Mouse (Mus musculus): Measurements from ENCODE around the gene Nenf. TPM values are rescaled to one million over a fixed set of nuclear protein-coding genes. Genes with fewer than 3 reads are reported as not detected.

Nenf gene
- polyA plus RNA-seq, 1 experiment from 2014 or later: 81.9 TPM

GRCm38 (mm10) chr1:191296445-191296844 lies 21.5 kb downstream of the Nenf start:
- H3K4me3 ChIP-seq: no peak overlapping the region
- no peaks in the 10 kb centered on the region for H3K27me3 ChIP-seq (replicated peaks)
- no peak overlapping the region for H3K27ac ChIP-seq
- no peak for ATAC-seq (ENCODE audit: low FRiP score, low read depth)
- H3K9ac ChIP-seq: no peak overlapping the region
- no peaks in the 10 kb centered on the region for H3K9me3 ChIP-seq
- WGBS: 80% methylated on average over 5 of the region's 5 CpGs
- H3K4me2 ChIP-seq (replicated peaks): no peak overlapping the region
- H3K4me1 ChIP-seq: no peaks in the 10 kb centered on the region
- H3K36me3 ChIP-seq: no peaks in the 10 kb centered on the region

GRCm38 (mm10) chr1:191295784-191296183 lies 22.2 kb downstream of the Nenf start:
- no peak for ATAC-seq (ENCODE audit: low FRiP score, low read depth)
- Histone ChIP-seq H3K36me3 (no peaks in the 10 kb centered on the region), H3K4me2 (replicated peaks) (no peak overlapping the region), H3K9me3 (no peaks in the 10 kb centered on the region), H3K4me1 (no peaks in the 10 kb centered on the region), H3K4me3 (no peak overlapping the region), H3K27ac (no peak overlapping the region), H3K9ac (no peak overlapping the region), H3K27me3 (replicated peaks) (no peaks in the 10 kb centered on the region)
- WGBS: 56% methylated on average over 3 of the region's 3 CpGs

- Histone ChIP-seq H3K4me3 (no peak overlapping the region), H3K9me3 (no peaks in the 10 kb centered on the region), H3K27ac (no peak overlapping the region), H3K4me1 (no peaks in the 10 kb centered on the region), H3K4me2 (replicated peaks) (no peak overlapping the region), H3K27me3 (replicated peaks) (no peaks in the 10 kb centered on the region), H3K36me3 (no peaks in the 10 kb centered on the region), H3K9ac (no peak overlapping the region)
- 68% methylated on average over 9 of the region's 9 CpGs for WGBS
- ATAC-seq (ENCODE audit: low FRiP score, low read depth): no peak
These were observed 23.8 kb downstream of the Nenf start for GRCm38 (mm10) chr1:191293996-191294795.

GRCm38 (mm10) chr1:191293051-191293450 lies 24.9 kb downstream of the Nenf start:
- H3K9me3 ChIP-seq: no peaks in the 10 kb centered on the region
- H3K4me1 ChIP-seq: no peaks in the 10 kb centered on the region
- no peak for ATAC-seq (ENCODE audit: low FRiP score, low read depth)
- 86% methylated on average over 2 of the region's 2 CpGs for WGBS
- H3K4me2 ChIP-seq (replicated peaks): no peak overlapping the region
- H3K27ac ChIP-seq: no peak overlapping the region
- H3K9ac ChIP-seq: no peak overlapping the region
- no peak overlapping the region for H3K4me3 ChIP-seq
- H3K36me3 ChIP-seq: no peaks in the 10 kb centered on the region
- no peaks in the 10 kb centered on the region for H3K27me3 ChIP-seq (replicated peaks)

- Histone ChIP-seq H3K4me3 (no peak overlapping the region), H3K9me3 (no peaks in the 10 kb centered on the region), H3K27ac (no peak overlapping the region), H3K36me3 (no peaks in the 10 kb centered on the region), H3K9ac (no peak overlapping the region), H3K27me3 (replicated peaks) (no peaks in the 10 kb centered on the region), H3K4me1 (no peaks in the 10 kb centered on the region), H3K4me2 (replicated peaks) (no peak overlapping the region)
- WGBS: 79% methylated on average over 5 of the region's 5 CpGs
- ATAC-seq (ENCODE audit: low FRiP score, low read depth): no peak
These were observed 25.6 kb downstream of the Nenf start for GRCm38 (mm10) chr1:191292348-191292747.

- H3K9ac ChIP-seq: no peak overlapping the region
- H3K27ac ChIP-seq: no peak overlapping the region
- H3K4me1 ChIP-seq: no peaks in the 10 kb centered on the region
- WGBS: 41% methylated on average over 8 of the region's 8 CpGs
- no peak overlapping the region for H3K4me2 ChIP-seq (replicated peaks)
- H3K36me3 ChIP-seq: no peaks in the 10 kb centered on the region
- H3K4me3 ChIP-seq: no peak overlapping the region
- no peaks in the 10 kb centered on the region for H3K9me3 ChIP-seq
- no peak for ATAC-seq (ENCODE audit: low FRiP score, low read depth)
- H3K27me3 ChIP-seq (replicated peaks): no peaks in the 10 kb centered on the region
These were observed 29.2 kb downstream of the Nenf start for GRCm38 (mm10) chr1:191288762-191289161.

- no peak overlapping the region for H3K4me3 ChIP-seq
- no peaks in the 10 kb centered on the region for H3K4me1 ChIP-seq
- H3K9ac ChIP-seq: no peak overlapping the region
- H3K4me2 ChIP-seq (replicated peaks): no peak overlapping the region
- no peaks in the 10 kb centered on the region for H3K27me3 ChIP-seq (replicated peaks)
- no peaks in the 10 kb centered on the region for H3K36me3 ChIP-seq
- ATAC-seq (ENCODE audit: low FRiP score, low read depth): no peak
- no peak overlapping the region for H3K27ac ChIP-seq
- no peaks in the 10 kb centered on the region for H3K9me3 ChIP-seq
- 87% methylated on average over 8 of the region's 8 CpGs for WGBS
These were observed 33.5 kb downstream of the Nenf start for GRCm38 (mm10) chr1:191284502-191284901.

- no peaks in the 10 kb centered on the region for H3K36me3 ChIP-seq
- no peaks in the 10 kb centered on the region for H3K4me1 ChIP-seq
- 83% methylated on average over 13 of the region's 13 CpGs for WGBS
These were observed 34.6 kb downstream of the Nenf start for GRCm38 (mm10) chr1:191283110-191284040.

GRCm38 (mm10) chr1:191282319-191282718 lies 35.7 kb downstream of the Nenf start:
- no peak overlapping the region for H3K27ac ChIP-seq
- ATAC-seq (ENCODE audit: low FRiP score, low read depth): no peak
- no peaks in the 10 kb centered on the region for H3K36me3 ChIP-seq
- H3K9me3 ChIP-seq: no peaks in the 10 kb centered on the region
- no peak overlapping the region for H3K9ac ChIP-seq
- H3K4me3 ChIP-seq: no peak overlapping the region
- WGBS: 89% methylated on average over 1 of the region's 1 CpGs
- no peak overlapping the region for H3K4me2 ChIP-seq (replicated peaks)
- H3K27me3 ChIP-seq (replicated peaks): no peaks in the 10 kb centered on the region
- no peaks in the 10 kb centered on the region for H3K4me1 ChIP-seq

More at GRCm38 (mm10) chr1:191283110-191284040, 34.6 kb downstream of the Nenf start:
- Histone ChIP-seq H3K9me3 (no peaks in the 10 kb centered on the region), H3K4me2 (replicated peaks) (no peak overlapping the region), H3K9ac (no peak overlapping the region), H3K27me3 (replicated peaks) (no peaks in the 10 kb centered on the region), H3K27ac (no peak overlapping the region), H3K4me3 (no peak overlapping the region)
- ATAC-seq (ENCODE audit: low FRiP score, low read depth): no peak

- no peaks in the 10 kb centered on the region for H3K9me3 ChIP-seq
- H3K4me2 ChIP-seq (replicated peaks): no peak overlapping the region
- H3K27me3 ChIP-seq (replicated peaks): no peaks in the 10 kb centered on the region
- no peak overlapping the region for H3K27ac ChIP-seq
- no peaks in the 10 kb centered on the region for H3K36me3 ChIP-seq
- H3K9ac ChIP-seq: no peak overlapping the region
- H3K4me3 ChIP-seq: no peak overlapping the region
- 71% methylated on average over 7 of the region's 7 CpGs for WGBS
- no peaks in the 10 kb centered on the region for H3K4me1 ChIP-seq
- no peak for ATAC-seq (ENCODE audit: low FRiP score, low read depth)
These were observed 36.8 kb downstream of the Nenf start for GRCm38 (mm10) chr1:191281171-191281570.

- Histone ChIP-seq H3K4me1 (no peaks in the 10 kb centered on the region), H3K4me3 (no peak overlapping the region), H3K36me3 (no peaks in the 10 kb centered on the region), H3K27ac (no peak overlapping the region), H3K4me2 (replicated peaks) (no peak overlapping the region), H3K9ac (no peak overlapping the region), H3K9me3 (no peaks in the 10 kb centered on the region), H3K27me3 (replicated peaks) (no peaks in the 10 kb centered on the region)
- ATAC-seq (ENCODE audit: low FRiP score, low read depth): no peak
- WGBS: 86% methylated on average over 4 of the region's 4 CpGs
These were observed 39.7 kb downstream of the Nenf start for GRCm38 (mm10) chr1:191278324-191278723.

GRCm38 (mm10) chr1:191277549-191278059 lies 40.4 kb downstream of the Nenf start:
- H3K4me1 ChIP-seq: no peaks in the 10 kb centered on the region
- H3K27ac ChIP-seq: no peak overlapping the region
- no peak overlapping the region for H3K9ac ChIP-seq
- no peak overlapping the region for H3K4me2 ChIP-seq (replicated peaks)
- H3K9me3 ChIP-seq: no peaks in the 10 kb centered on the region
- no peaks in the 10 kb centered on the region for H3K36me3 ChIP-seq
- ATAC-seq (ENCODE audit: low FRiP score, low read depth): no peak
- WGBS: 81% methylated on average over 14 of the region's 14 CpGs
- no peak overlapping the region for H3K4me3 ChIP-seq
- no peaks in the 10 kb centered on the region for H3K27me3 ChIP-seq (replicated peaks)

Measured in neural tube, embryonic 12.5 days (tissue).